Mouse (Mus musculus) megakaryocyte, embryonic 14.5 days (primary cell): ENCODE data around the gene Stk24. TPM values are rescaled to one million over a fixed set of nuclear protein-coding genes. Genes with fewer than 3 reads are reported as not detected.

Source experiments
- H3K27me3 ChIP-seq: replicated peaks from 2 replicates; pipeline ENCODE3; 2012; ENCODE audit warnings: inconsistent platforms
- H3K36me3 ChIP-seq: replicated peaks from 2 replicates; pipeline ENCODE3; 2012; ENCODE audit warnings: low read length, inconsistent platforms, mixed read lengths
- H3K4me1 ChIP-seq: 2 replicates; pipeline ENCODE4 v1.6.1; 2012; ENCODE audit warnings: inconsistent platforms
- H3K4me3 ChIP-seq: replicated peaks from 2 replicates; pipeline ENCODE3; 2012; ENCODE audit warnings: moderate library complexity, mild to moderate bottlenecking, inconsistent platforms
- H3K9me3 ChIP-seq: 2 replicates; pipeline ENCODE4 v1.6.1; 2012; ENCODE audit warnings: inconsistent platforms
- FLI1 ChIP-seq: IDR thresholded peaks from 2 replicates; pipeline ENCODE4 v1.6.1; 2012; ENCODE audit warnings: low read length, inconsistent platforms, mixed read lengths
- GATA1 ChIP-seq: IDR thresholded peaks from 3 replicates; pipeline ENCODE4 v1.6.1; 2012; ENCODE audit warnings: mixed read lengths, low read length, inconsistent platforms, borderline replicate concordance
- polyA plus RNA-seq: library from polyadenylated mRNA; stranded (reverse); fragments of >175 nt; gene quantifications from 2 replicates; pipeline ENCODE4 v1.2.3, GENCODE M21; 2012; ENCODE audit warnings: low replicate concordance; ENCODE audit not compliant: insufficient read depth

Stk24 gene
- polyA plus RNA-seq, 1 experiment, result 37.4 TPM

- H3K4me3 ChIP-seq, result peak overlapping the region; percentile 56
- TF ChIP-seq GATA1, result no peak
- TF ChIP-seq FLI1, result no peak
- no peaks in the 10 kb centered on the region for H3K27me3 ChIP-seq
- H3K9me3 ChIP-seq, result no peaks in the 10 kb centered on the region
- peaks cover 97% of the 10 kb centered on the region for H3K4me1 ChIP-seq
- H3K36me3 ChIP-seq, result peaks cover 63% of the 10 kb centered on the region
These were observed 34.9 kb downstream of the Stk24 start for GRCm38 (mm10) chr14:121344928-121345327.

GRCm38 (mm10) chr14:121342885-121343284 lies 36.9 kb downstream of the Stk24 start:
- TF ChIP-seq GATA1 (no peak), FLI1 (no peak)
- no peaks in the 10 kb centered on the region for H3K9me3 ChIP-seq
- peaks cover 97% of the 10 kb centered on the region for H3K4me1 ChIP-seq
- H3K27me3 ChIP-seq, result no peaks in the 10 kb centered on the region
- peak overlapping the region; percentile 68 for H3K4me3 ChIP-seq
- H3K36me3 ChIP-seq, result peaks cover 66% of the 10 kb centered on the region

GRCm38 (mm10) chr14:121339951-121340401 lies 39.8 kb downstream of the Stk24 start:
- Histone ChIP-seq H3K4me1 (peaks cover 84% of the 10 kb centered on the region), H3K27me3 (no peaks in the 10 kb centered on the region), H3K9me3 (no peaks in the 10 kb centered on the region), H3K4me3 (peak overlapping the region; percentile 46), H3K36me3 (peaks cover 88% of the 10 kb centered on the region)
- no peak for TF ChIP-seq GATA1
- TF ChIP-seq FLI1, result no peak

- Histone ChIP-seq H3K4me3 (no peak overlapping the region), H3K36me3 (peaks cover 96% of the 10 kb centered on the region), H3K4me1 (peaks cover 83% of the 10 kb centered on the region), H3K27me3 (no peaks in the 10 kb centered on the region), H3K9me3 (no peaks in the 10 kb centered on the region)
- no peak for TF ChIP-seq FLI1
These were observed 40.8 kb downstream of the Stk24 start for GRCm38 (mm10) chr14:121338819-121339573.

GRCm38 (mm10) chr14:121330090-121330408 lies 49.8 kb downstream of the Stk24 start:
- Histone ChIP-seq H3K4me3 (no peak overlapping the region), H3K36me3 (peaks cover 62% of the 10 kb centered on the region)

GRCm38 (mm10) chr14:121329401-121330089 lies 50.3 kb downstream of the Stk24 start:
- Histone ChIP-seq H3K9me3 (no peaks in the 10 kb centered on the region), H3K36me3 (peaks cover 59% of the 10 kb centered on the region), H3K4me3 (no peak overlapping the region), H3K27me3 (no peaks in the 10 kb centered on the region), H3K4me1 (peaks cover 87% of the 10 kb centered on the region)
- TF ChIP-seq FLI1 (no peak), GATA1 (no peak)

More at GRCm38 (mm10) chr14:121330090-121330408, 49.8 kb downstream of the Stk24 start:
- TF ChIP-seq FLI1, result no peak
- no peak for TF ChIP-seq GATA1
- peaks cover 82% of the 10 kb centered on the region for H3K4me1 ChIP-seq
- no peaks in the 10 kb centered on the region for H3K27me3 ChIP-seq
- H3K9me3 ChIP-seq, result no peaks in the 10 kb centered on the region

- Histone ChIP-seq H3K27me3 (no peaks in the 10 kb centered on the region), H3K4me1 (peaks cover 87% of the 10 kb centered on the region), H3K9me3 (no peaks in the 10 kb centered on the region), H3K36me3 (peaks cover 59% of the 10 kb centered on the region), H3K4me3 (no peak overlapping the region)
- TF ChIP-seq GATA1 (no peak), FLI1 (no peak)
These were observed 50.9 kb downstream of the Stk24 start for GRCm38 (mm10) chr14:121328878-121329277.

- TF ChIP-seq GATA1, result no peak
- TF ChIP-seq FLI1, result no peak
- peaks cover 61% of the 10 kb centered on the region for H3K36me3 ChIP-seq
- H3K27me3 ChIP-seq, result no peaks in the 10 kb centered on the region
- peaks cover 88% of the 10 kb centered on the region for H3K4me1 ChIP-seq
- peak overlapping the region; percentile 50 for H3K4me3 ChIP-seq
- no peaks in the 10 kb centered on the region for H3K9me3 ChIP-seq
These were observed 53.4 kb downstream of the Stk24 start for GRCm38 (mm10) chr14:121326432-121326831.

GRCm38 (mm10) chr14:121324521-121325330 lies 55.1 kb downstream of the Stk24 start:
- Histone ChIP-seq H3K27me3 (no peaks in the 10 kb centered on the region), H3K4me3 (peak overlapping the region; percentile 51), H3K9me3 (no peaks in the 10 kb centered on the region), H3K4me1 (peaks cover 72% of the 10 kb centered on the region), H3K36me3 (peaks cover 55% of the 10 kb centered on the region)
- TF ChIP-seq FLI1 (no peak), GATA1 (no peak)

- Histone ChIP-seq H3K9me3 (no peaks in the 10 kb centered on the region), H3K36me3 (peaks cover 49% of the 10 kb centered on the region), H3K4me1 (peaks cover 79% of the 10 kb centered on the region), H3K27me3 (no peaks in the 10 kb centered on the region), H3K4me3 (no peak overlapping the region)
- no peak for TF ChIP-seq FLI1
- no peak for TF ChIP-seq GATA1
These were observed 57.2 kb downstream of the Stk24 start for GRCm38 (mm10) chr14:121322641-121323040.
